Mouse (Mus musculus) erythroblast, embryonic 14.5 days (primary cell): ENCODE data around the gene Syt14.

Experiments
- GATA1 ChIP-seq: IDR thresholded peaks from 2 replicates; pipeline ENCODE4 v1.6.1; 2012; ENCODE audit warnings: low read length, inconsistent platforms, mixed read lengths
- TAL1 ChIP-seq: IDR thresholded peaks from 3 replicates; pipeline ENCODE4 v1.6.1; 2012; ENCODE audit warnings: low read length, inconsistent platforms, mixed read lengths

- TF ChIP-seq GATA1 (no peak), TAL1 (no peak)
Observed at GRCm38 (mm10) chr1:193060167-193060566, 24.6 kb upstream of the Syt14 start.
